Mouse (Mus musculus) liver, postnatal 0 days (tissue): Measurements from ENCODE around the gene Apobec4.

Experiments used
- CTCF ChIP-seq: sonication (generic); IDR thresholded peaks from 2 replicates; pipeline ENCODE4 v1.5.1; 2016; ENCODE audit warnings: antibody characterized with exemption, low read depth
- EP300 ChIP-seq: IDR thresholded peaks from 2 replicates; pipeline ENCODE4 v1.6.1; 2016; ENCODE audit warnings: antibody characterized with exemption, low read depth, mild to moderate bottlenecking

- TF ChIP-seq CTCF (no peak), EP300 (no peak)
Measured at GRCm38 (mm10) chr1:152726095-152726494, 24.3 kb upstream of the Apobec4 start.
